Mouse (Mus musculus) thymus, adult 2 months (tissue): ENCODE data around the gene Tex13a.

ENCODE experiments used
- CTCF ChIP-seq: fragments of 200-500 bp; IDR thresholded peaks from 2 replicates; pipeline ENCODE4 v1.5.1; 2012; ENCODE audit warnings: mild to moderate bottlenecking, control low read depth, low read length, moderate library complexity, borderline replicate concordance; ENCODE audit not compliant: control insufficient read depth, poor library complexity, insufficient read depth; ENCODE audit errors: extremely low read depth
- POLR2A ChIP-seq: fragments of 200-500 bp; IDR thresholded peaks from 2 replicates; pipeline ENCODE4 v1.6.1; 2012; ENCODE audit warnings: mild to moderate bottlenecking, low read length, control low read depth, moderate library complexity; ENCODE audit not compliant: control insufficient read depth, poor library complexity, insufficient read depth; ENCODE audit errors: extremely low read depth

DNA sequence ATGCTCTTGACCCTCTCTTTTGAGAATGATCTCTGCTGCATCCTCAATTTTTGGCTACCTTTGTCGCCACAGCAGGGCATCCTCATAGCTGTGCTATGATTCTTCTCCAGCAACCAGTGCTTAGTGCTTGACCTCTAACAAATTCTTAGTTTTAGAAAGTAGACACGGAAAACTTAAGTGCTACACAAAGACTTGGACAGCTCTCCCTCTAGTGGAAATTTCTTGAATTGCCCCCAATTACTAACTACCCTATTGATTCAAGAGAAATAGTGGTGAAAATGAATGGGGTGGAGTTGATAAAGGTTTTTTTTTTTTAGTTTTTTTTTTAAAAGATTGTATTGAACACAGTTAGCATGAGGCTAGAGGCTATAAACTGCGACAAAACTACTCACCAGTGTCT is 39.2 kb downstream of the Tex13a start:
- TF ChIP-seq POLR2A (no peak), CTCF (no peak)
